Mouse (Mus musculus) small intestine, adult 2 months (tissue): ENCODE data around the gene Crtc2. TPM values are rescaled to one million over a fixed set of nuclear protein-coding genes. Genes with fewer than 3 reads are reported as not detected.
"Not testable (repeated sequence)": the region's sequence is repeated elsewhere in the genome, so short reads cannot be mapped to it uniquely, and the experiment has no call there.

Experiments
- H3K27ac ChIP-seq: fragments of 200-500 bp; 2 replicates; pipeline ENCODE4 v1.5.1; 2012; ENCODE audit warnings: low read depth, low read length, control low read depth, inconsistent platforms; ENCODE audit not compliant: insufficient read depth
- H3K27me3 ChIP-seq: fragments of 200-500 bp; 2 replicates; pipeline ENCODE4 v1.6.1; 2012; ENCODE audit warnings: mild to moderate bottlenecking, moderate library complexity, low read length, inconsistent platforms; ENCODE audit not compliant: control insufficient read depth, insufficient read depth
- H3K36me3 ChIP-seq: fragments of 200-500 bp; 2 replicates; pipeline ENCODE4 v1.6.1; 2012; ENCODE audit warnings: mild to moderate bottlenecking, low read length, control low read depth, inconsistent platforms; ENCODE audit not compliant: control insufficient read depth, insufficient read depth
- H3K4me1 ChIP-seq: fragments of 200-500 bp; 2 replicates; pipeline ENCODE4 v1.6.1; 2012; ENCODE audit warnings: low read length, inconsistent platforms, mixed read lengths; ENCODE audit not compliant: control insufficient read depth, insufficient read depth, insufficient read length
- H3K4me3 ChIP-seq: fragments of 200-500 bp; 2 replicates; pipeline ENCODE4 v1.5.1; 2012; ENCODE audit warnings: low read depth, mild to moderate bottlenecking, control low read depth, inconsistent platforms, low read length, moderate library complexity
- CTCF ChIP-seq: fragments of 200-500 bp; IDR thresholded peaks from 2 replicates; pipeline ENCODE4 v1.5.1; 2012; ENCODE audit warnings: low read depth, mild to moderate bottlenecking, control low read depth, inconsistent platforms, low read length, moderate library complexity, mixed read lengths; ENCODE audit not compliant: insufficient replicate concordance, insufficient read length; ENCODE audit errors: extremely low read depth
- POLR2A ChIP-seq: fragments of 200-500 bp; IDR thresholded peaks from 2 replicates; pipeline ENCODE4 v1.6.1; 2012; ENCODE audit warnings: low read depth, mild to moderate bottlenecking, control low read depth, inconsistent platforms, low read length, moderate library complexity
- WGBS: fragments of 180-500 bp; shearing (Covaris S2); methylation state at CpG from one replicate; pipeline ENCODE4 v1.1.7; 2018; 5-methylcytosine and 5-hydroxymethylcytosine counted together
- polyA plus RNA-seq: library from polyadenylated mRNA; depleted of rRNA; stranded (reverse); fragments of >200 nt; gene quantifications from 2 replicates; pipeline ENCODE4 v1.2.3, GENCODE M21; 2012

Gene Crtc2
- polyA plus RNA-seq, 1 experiment: 57.0 TPM

- 93% methylated on average over 7 of the region's 7 CpGs for WGBS
- no peak overlapping the region for H3K27ac ChIP-seq
- TF ChIP-seq CTCF (no peak), POLR2A (no peak)
- H3K4me1 ChIP-seq: no peaks in the 10 kb centered on the region
- peaks cover 8% of the 10 kb centered on the region; the same call in 1 of the 2 replicates for H3K36me3 ChIP-seq
- H3K27me3 ChIP-seq: no peaks in the 10 kb centered on the region; the same call in 1 of the 2 replicates
- H3K4me3 ChIP-seq: no peak overlapping the region
Observed at GRCm38 (mm10) chr3:90279743-90280142, 25.8 kb downstream of the Crtc2 start.

- 94% methylated on average over 9 of the region's 9 CpGs for WGBS
Observed at GRCm38 (mm10) chr3:90280708-90281107, 26.7 kb downstream of the Crtc2 start.

GRCm38 (mm10) chr3:90284150-90284549 lies 30.2 kb downstream of the Crtc2 start:
- TF ChIP-seq CTCF: no peak
- TF ChIP-seq POLR2A: no peak
- Histone ChIP-seq H3K4me1 (no peaks in the 10 kb centered on the region), H3K4me3 (no peak overlapping the region), H3K27ac (no peak overlapping the region), H3K27me3 (no peaks in the 10 kb centered on the region; the same call in 1 of the 2 replicates), H3K36me3 (peaks cover 3% of the 10 kb centered on the region; the same call in 1 of the 2 replicates)
- WGBS: 94% methylated on average over 2 of the region's 2 CpGs

More at GRCm38 (mm10) chr3:90280708-90281107, 26.7 kb downstream of the Crtc2 start:
- H3K4me1 ChIP-seq: no peaks in the 10 kb centered on the region
- no peak overlapping the region for H3K4me3 ChIP-seq
- H3K36me3 ChIP-seq: peaks cover 8% of the 10 kb centered on the region; the same call in 1 of the 2 replicates
- no peaks in the 10 kb centered on the region; the same call in 1 of the 2 replicates for H3K27me3 ChIP-seq
- no peak overlapping the region for H3K27ac ChIP-seq
- no peak for TF ChIP-seq CTCF
- TF ChIP-seq POLR2A: no peak

- H3K27ac ChIP-seq, H3K27me3 ChIP-seq, H3K4me3 ChIP-seq, H3K36me3 ChIP-seq, H3K4me1 ChIP-seq: not testable (repeated sequence)
- 53% methylated on average over 3 of the region's 3 CpGs for WGBS
Observed at GRCm38 (mm10) chr3:90289403-90289802, 35.4 kb downstream of the Crtc2 start.

- H3K27me3 ChIP-seq: no peaks in the 10 kb centered on the region
- no peaks in the 10 kb centered on the region for H3K36me3 ChIP-seq
- H3K4me1 ChIP-seq: no peaks in the 10 kb centered on the region; the same call in 1 of the 2 replicates
- H3K27ac ChIP-seq: no peak overlapping the region
- TF ChIP-seq POLR2A (no peak), CTCF (no peak)
- H3K4me3 ChIP-seq: no peak overlapping the region
- 88% methylated on average over 1 of the region's 1 CpGs for WGBS
Observed at GRCm38 (mm10) chr3:90290602-90291001, 36.6 kb downstream of the Crtc2 start.

- H3K4me3 ChIP-seq: no peak overlapping the region
- no peaks in the 10 kb centered on the region for H3K36me3 ChIP-seq
- TF ChIP-seq POLR2A (no peak), CTCF (no peak)
- H3K4me1 ChIP-seq: peaks cover 1% of the 10 kb centered on the region
- no peaks in the 10 kb centered on the region for H3K27me3 ChIP-seq
- WGBS: 6% methylated on average over 2 of the region's 2 CpGs
- H3K27ac ChIP-seq: peak overlapping the region; percentile 91; the same call in 1 of the 2 replicates
Observed at GRCm38 (mm10) chr3:90291982-90292344, 38.0 kb downstream of the Crtc2 start.

- Histone ChIP-seq H3K4me1 (peaks cover 3% of the 10 kb centered on the region), H3K36me3 (no peaks in the 10 kb centered on the region; the same call in 1 of the 2 replicates), H3K4me3 (peak within 1 kb of the TSS; percentile 76), H3K27ac (peak within 1 kb of the TSS; percentile 91), H3K27me3 (no peaks in the 10 kb centered on the region)
- under 1% methylated on average over 46 of the region's 47 CpGs for WGBS
- no peak for TF ChIP-seq CTCF
- TF ChIP-seq POLR2A: peak; percentile 49; the same call in 1 of the 2 replicates
Observed at GRCm38 (mm10) chr3:90292345-90293275, 38.6 kb downstream of the Crtc2 start, which contains the start of gene Gatad2b. Gatad2b (plus strand) TSS chr3:90293178.
